Mouse (Mus musculus) stomach, embryonic 16.5 days (tissue): ENCODE data around the gene Plekhm1. TPM values are rescaled to one million over a fixed set of nuclear protein-coding genes. Genes with fewer than 3 reads are reported as not detected.

ENCODE experiments used
- polyA plus RNA-seq: library from polyadenylated mRNA; unstranded; fragments of >200 nt; fragmentation: Nextera tagmentation; extraction: Ambion mirVana; gene quantifications from 2 replicates; pipeline ENCODE4 v1.2.1, GENCODE M21; 2015

Gene Plekhm1
- polyA plus RNA-seq, 1 experiment from 2014 or later = 7.5 TPM

Other genes with a start within 250 kb of the Plekhm1 start
- gene Fmnl1, start 241.6 kb downstream of the Plekhm1 start, polyA plus RNA-seq = 3.5 and 4.4 TPM in 2 replicates
- 0.67 and 0.83 TPM in 2 replicates for gene 1700023F06Rik, start 204.1 kb downstream of the Plekhm1 start, polyA plus RNA-seq
- gene Spata32, start 194.3 kb downstream of the Plekhm1 start, polyA plus RNA-seq = not detected in 2 replicates
- gene Map3k14, start 145.2 kb downstream of the Plekhm1 start, polyA plus RNA-seq = 4.2 and 4.9 TPM in 2 replicates
- gene Arhgap27, start 49.0 kb downstream of the Plekhm1 start, polyA plus RNA-seq = 19.1 and 22.0 TPM in 2 replicates
- not detected in 2 replicates for gene Lrrc37a, start 91.9 kb upstream of the Plekhm1 start, polyA plus RNA-seq
- not detected in 2 replicates for gene Gm884, start 208.5 kb upstream of the Plekhm1 start, polyA plus RNA-seq
- gene Lyzl6, start 226.2 kb upstream of the Plekhm1 start, polyA plus RNA-seq = not detected in 2 replicates
- gene Rprml, start 236.9 kb upstream of the Plekhm1 start, polyA plus RNA-seq = 0.22 TPM in 1 of 2 replicates, not detected in the other